Mouse (Mus musculus) hindbrain, embryonic 12.5 days (tissue): ENCODE measurements around the gene Chst12. TPM values are rescaled to one million over a fixed set of nuclear protein-coding genes. Genes with fewer than 3 reads are reported as not detected.

ENCODE experiments used
- ATAC-seq: fragments of 200-750 bp; cut with Nextera tagmentation; 2 replicates; pipeline ENCODE4 v1.8.0; 2017; ENCODE audit warnings: moderate TSS enrichment; ENCODE audit not compliant: low FRiP score
- H3K27ac ChIP-seq: fragments of 300-500 bp; sonication (generic); 2 replicates; pipeline ENCODE4 v1.5.1; 2016; ENCODE audit warnings: mild to moderate bottlenecking
- H3K27me3 ChIP-seq: fragments of 300-500 bp; sonication (generic); 2 replicates; pipeline ENCODE4 v1.6.1; 2016; ENCODE audit warnings: mild to moderate bottlenecking
- H3K36me3 ChIP-seq: fragments of 300-500 bp; sonication (generic); 2 replicates; pipeline ENCODE4 v1.6.1; 2016; ENCODE audit warnings: mild to moderate bottlenecking
- H3K4me1 ChIP-seq: fragments of 300-500 bp; sonication (generic); 2 replicates; pipeline ENCODE4 v1.6.1; 2016
- H3K4me2 ChIP-seq: fragments of 300-500 bp; sonication (generic); replicated peaks from 2 replicates; pipeline ENCODE4 v1.6.1; 2016; ENCODE audit warnings: mild to moderate bottlenecking
- H3K4me3 ChIP-seq: fragments of 300-500 bp; sonication (generic); 2 replicates; pipeline ENCODE4 v1.5.1; 2016; ENCODE audit warnings: mild to moderate bottlenecking
- H3K9ac ChIP-seq: fragments of 300-500 bp; sonication (generic); 2 replicates; pipeline ENCODE4 v1.6.1; 2016; ENCODE audit warnings: mild to moderate bottlenecking, moderate library complexity
- H3K9me3 ChIP-seq: fragments of 300-500 bp; sonication (generic); replicated peaks from 2 replicates; pipeline ENCODE4 v1.6.1; 2016; ENCODE audit warnings: mild to moderate bottlenecking
- WGBS: fragments of 180-500 bp; shearing (Covaris S2); methylation state at CpG from one replicate; pipeline ENCODE4 v1.1.7; 2016; 5-methylcytosine and 5-hydroxymethylcytosine counted together
- polyA plus RNA-seq: library from polyadenylated mRNA; unstranded; fragments of >200 nt; fragmentation: Nextera tagmentation; extraction: Ambion mirVana; gene quantifications from 2 replicates; pipeline ENCODE4 v1.2.1, GENCODE M21; 2016

Gene Chst12
- polyA plus RNA-seq, 1 experiment from 2014 or later: 16.1 TPM

GRCm38 (mm10) chr5:140566271-140566670 lies 60.9 kb downstream of the Chst12 start:
- no peak overlapping the region for H3K9ac ChIP-seq
- no peak overlapping the region for H3K4me2 ChIP-seq
- no peak overlapping the region for H3K27ac ChIP-seq
- no peaks in the 10 kb centered on the region for H3K9me3 ChIP-seq
- WGBS: 48% methylated on average over 4 of the region's 4 CpGs
- no peak for ATAC-seq
- 0 out of 2 replicates have a peak, but pooled peaks cover 2% of the 10 kb centered on the region for H3K27me3 ChIP-seq
- no peaks in the 10 kb centered on the region for H3K36me3 ChIP-seq
- H3K4me3 ChIP-seq: no peak overlapping the region
- H3K4me1 ChIP-seq: peaks cover 22% of the 10 kb centered on the region

GRCm38 (mm10) chr5:140567321-140567720 lies 62.0 kb downstream of the Chst12 start:
- Histone ChIP-seq H3K9me3 (no peaks in the 10 kb centered on the region), H3K36me3 (no peaks in the 10 kb centered on the region), H3K27me3 (0 out of 2 replicates have a peak, but pooled peaks cover 2% of the 10 kb centered on the region), H3K4me3 (no peak overlapping the region), H3K4me1 (peaks cover 26% of the 10 kb centered on the region), H3K27ac (no peak overlapping the region), H3K9ac (no peak overlapping the region), H3K4me2 (no peak overlapping the region)
- ATAC-seq: no peak
- 62% methylated on average over 11 of the region's 11 CpGs for WGBS

GRCm38 (mm10) chr5:140567751-140568150 lies 62.4 kb downstream of the Chst12 start:
- ATAC-seq: no peak
- H3K36me3 ChIP-seq: no peaks in the 10 kb centered on the region
- no peak overlapping the region for H3K4me3 ChIP-seq
- H3K27ac ChIP-seq: no peak overlapping the region
- H3K4me1 ChIP-seq: peaks cover 26% of the 10 kb centered on the region
- H3K4me2 ChIP-seq: no peak overlapping the region
- 87% methylated on average over 5 of the region's 5 CpGs for WGBS
- no peak overlapping the region for H3K9ac ChIP-seq
- no peaks in the 10 kb centered on the region for H3K9me3 ChIP-seq
- H3K27me3 ChIP-seq: 0 out of 2 replicates have a peak, but pooled peaks cover 2% of the 10 kb centered on the region

DNA sequence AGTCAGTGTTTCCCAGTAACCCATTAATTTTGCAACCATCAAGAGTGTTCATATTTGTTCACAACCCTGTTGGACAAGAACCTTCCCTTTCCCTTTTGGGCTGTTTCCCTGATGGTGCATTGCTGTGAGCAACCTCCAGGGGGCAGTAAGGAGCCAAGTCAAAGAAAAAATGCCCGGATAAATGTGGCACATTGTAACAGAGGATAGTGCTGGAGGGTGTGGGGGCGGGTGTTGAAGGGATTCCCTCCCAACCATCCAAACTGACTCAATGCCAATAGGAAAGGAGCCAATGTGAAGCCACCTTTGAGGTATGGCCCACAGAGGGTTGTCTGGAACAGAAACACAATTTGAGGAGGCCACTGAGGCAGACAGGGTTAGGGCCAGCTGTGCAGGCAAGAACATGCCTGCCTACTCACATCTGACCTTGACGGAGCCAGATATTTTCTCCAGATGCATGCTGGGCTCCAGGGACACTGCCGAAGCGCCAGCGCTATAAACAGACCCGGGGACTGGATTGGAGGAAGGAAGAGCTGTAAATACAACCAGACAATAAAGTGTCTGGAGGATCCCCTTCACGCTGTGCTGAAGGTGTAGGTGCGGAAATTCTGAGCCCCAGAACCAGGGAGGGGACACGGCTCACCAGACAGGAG lies 63.1 kb downstream of the Chst12 start:
- Histone ChIP-seq H3K9ac (no peak overlapping the region), H3K36me3 (no peaks in the 10 kb centered on the region), H3K9me3 (no peaks in the 10 kb centered on the region), H3K4me1 (peaks cover 26% of the 10 kb centered on the region), H3K27me3 (0 out of 2 replicates have a peak, but pooled peaks cover 2% of the 10 kb centered on the region), H3K27ac (peak overlapping the region; percentile 17; the same call in 1 of the 2 replicates), H3K4me3 (no peak overlapping the region), H3K4me2 (no peak overlapping the region)
- WGBS: 52% methylated on average over 10 of the region's 10 CpGs
- ATAC-seq: 0 out of 2 replicates have a peak, but pooled peaks have one; percentile 17

- Histone ChIP-seq H3K27ac (no peak overlapping the region), H3K27me3 (0 out of 2 replicates have a peak, but pooled peaks cover 2% of the 10 kb centered on the region), H3K9ac (no peak overlapping the region), H3K4me1 (peaks cover 26% of the 10 kb centered on the region), H3K4me3 (no peak overlapping the region), H3K36me3 (no peaks in the 10 kb centered on the region), H3K4me2 (no peak overlapping the region), H3K9me3 (no peaks in the 10 kb centered on the region)
- WGBS: 89% methylated on average over 16 of the region's 16 CpGs
- no peak for ATAC-seq
Measured at GRCm38 (mm10) chr5:140569032-140569595, 63.8 kb downstream of the Chst12 start.

DNA sequence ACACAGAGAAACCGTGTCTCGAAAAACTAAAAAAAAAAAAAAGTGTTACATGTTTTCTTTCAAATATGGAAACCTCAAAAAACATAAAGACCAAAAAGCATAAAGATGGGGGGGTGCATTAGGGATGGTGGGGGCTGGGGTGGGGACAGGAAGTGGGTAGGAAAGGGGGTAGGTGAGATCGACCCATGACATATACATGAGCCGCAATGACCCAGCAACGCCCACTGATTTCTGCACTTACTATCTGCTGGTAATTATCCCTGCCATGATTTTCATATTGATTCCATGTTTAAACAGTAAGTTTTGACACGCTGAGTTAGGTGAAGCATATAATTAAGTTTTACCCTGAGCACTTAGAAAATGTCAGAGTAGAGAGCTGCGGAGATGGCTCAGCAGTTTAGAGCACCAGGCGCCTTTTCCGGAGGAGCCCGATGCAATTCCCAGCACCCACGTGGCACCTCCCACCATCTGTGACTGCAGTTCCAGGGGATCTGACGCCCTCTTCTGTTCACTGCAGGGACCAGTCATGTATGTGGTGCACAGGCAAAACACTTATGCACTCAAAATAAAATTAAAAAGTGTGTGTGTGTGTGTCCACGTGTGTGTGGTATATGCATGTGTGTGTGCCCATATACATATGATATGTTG lies 65.0 kb downstream of the Chst12 start:
- H3K27me3 ChIP-seq: no peaks in the 10 kb centered on the region
- 93% methylated on average over 13 of the region's 13 CpGs for WGBS
- no peaks in the 10 kb centered on the region for H3K36me3 ChIP-seq
- no peak overlapping the region for H3K4me2 ChIP-seq
- no peak overlapping the region for H3K9ac ChIP-seq
- no peak for ATAC-seq
- no peaks in the 10 kb centered on the region for H3K9me3 ChIP-seq
- peaks cover 21% of the 10 kb centered on the region for H3K4me1 ChIP-seq
- no peak overlapping the region for H3K27ac ChIP-seq
- H3K4me3 ChIP-seq: no peak overlapping the region

GRCm38 (mm10) chr5:140571201-140571600 lies 65.9 kb downstream of the Chst12 start:
- WGBS: 45% methylated on average over 4 of the region's 4 CpGs
- Histone ChIP-seq H3K27ac (no peak overlapping the region), H3K4me3 (no peak overlapping the region), H3K4me2 (no peak overlapping the region), H3K9ac (no peak overlapping the region), H3K4me1 (peaks cover 13% of the 10 kb centered on the region), H3K27me3 (no peaks in the 10 kb centered on the region), H3K36me3 (no peaks in the 10 kb centered on the region), H3K9me3 (no peaks in the 10 kb centered on the region)
- ATAC-seq: no peak

DNA sequence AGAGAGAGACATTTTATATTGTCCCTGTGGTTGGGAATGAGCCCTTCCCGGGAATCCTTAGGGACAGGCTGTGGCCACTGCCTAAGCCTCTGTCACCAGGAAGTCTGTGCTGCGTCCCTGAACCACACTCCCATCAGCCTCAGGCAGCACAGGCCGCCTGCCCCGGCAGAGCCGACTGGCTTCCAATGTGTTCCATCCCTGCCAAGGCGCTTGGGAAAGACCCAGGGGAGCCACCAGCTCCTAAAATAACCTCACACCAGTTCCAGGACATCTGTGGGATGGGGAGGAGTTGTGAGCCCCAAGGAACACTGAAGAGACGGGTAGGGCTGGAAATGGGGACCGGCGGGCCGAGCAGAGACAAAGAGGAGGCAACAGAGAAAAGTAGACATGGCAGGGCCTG lies 66.3 kb downstream of the Chst12 start:
- Histone ChIP-seq H3K36me3 (no peaks in the 10 kb centered on the region), H3K27ac (0 out of 2 replicates have a peak overlapping the region, but pooled peaks have one; percentile 4), H3K27me3 (no peaks in the 10 kb centered on the region), H3K9ac (no peak overlapping the region), H3K9me3 (no peaks in the 10 kb centered on the region), H3K4me3 (no peak overlapping the region), H3K4me2 (no peak overlapping the region), H3K4me1 (peaks cover 13% of the 10 kb centered on the region)
- ATAC-seq: no peak
- 53% methylated on average over 10 of the region's 10 CpGs for WGBS

DNA sequence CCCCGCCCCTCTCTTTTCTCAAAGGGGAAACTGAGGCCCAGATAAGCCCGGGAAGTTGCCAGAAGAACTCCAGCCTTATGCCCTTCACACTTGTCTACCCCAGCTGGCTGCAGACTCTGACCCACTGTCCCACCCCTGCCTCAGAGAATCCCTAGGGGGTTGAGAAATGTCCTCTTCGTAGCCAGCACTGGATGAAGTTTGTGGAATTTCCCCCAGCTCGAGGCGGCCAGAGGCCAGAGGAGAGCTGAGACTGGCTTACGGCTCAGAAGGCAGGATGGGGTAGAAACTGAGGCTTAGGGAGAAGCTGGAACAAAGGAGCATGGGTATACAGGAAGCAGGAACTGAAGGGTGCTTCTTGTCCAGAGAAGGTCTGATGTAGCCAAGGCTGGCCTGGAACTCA lies 67.3 kb downstream of the Chst12 start:
- 70% methylated on average over 6 of the region's 6 CpGs for WGBS
- Histone ChIP-seq H3K27me3 (no peaks in the 10 kb centered on the region), H3K36me3 (no peaks in the 10 kb centered on the region), H3K9ac (no peak overlapping the region), H3K4me3 (no peak overlapping the region), H3K9me3 (no peaks in the 10 kb centered on the region), H3K27ac (no peak overlapping the region), H3K4me2 (no peak overlapping the region), H3K4me1 (peaks cover 9% of the 10 kb centered on the region)
- no peak for ATAC-seq

Other genes starting within 250 kb of the Chst12 start
- gene Mad1l1, start 184.0 kb upstream of the Chst12 start, polyA plus RNA-seq: 39.9 and 44.8 TPM in 2 replicates
- gene Nudt1, start 183.9 kb upstream of the Chst12 start, polyA plus RNA-seq: 31.1 and 32.1 TPM in 2 replicates
- 18.9 and 20.9 TPM in 2 replicates for gene Mrm2, start 173.7 kb upstream of the Chst12 start, polyA plus RNA-seq
- 21.1 and 22.1 TPM in 2 replicates for gene Snx8, start 116.3 kb upstream of the Chst12 start, polyA plus RNA-seq
- gene Eif3b, start 86.2 kb upstream of the Chst12 start, polyA plus RNA-seq: 155 and 162 TPM in 2 replicates
- gene Gm4869, start 59.9 kb upstream of the Chst12 start, polyA plus RNA-seq: not detected in 2 replicates
- gene Grifin, start 59.5 kb downstream of the Chst12 start, polyA plus RNA-seq: not detected in 2 replicates
- gene Lfng, start 101.8 kb downstream of the Chst12 start, polyA plus RNA-seq: 23.8 and 27.6 TPM in 2 replicates
- 83.7 and 98.3 TPM in 2 replicates for gene Ttyh3, start 143.5 kb downstream of the Chst12 start, polyA plus RNA-seq
- gene Iqce, start 196.8 kb downstream of the Chst12 start, polyA plus RNA-seq: 31.3 and 31.7 TPM in 2 replicates
- 22.8 and 25.7 TPM in 2 replicates for gene Brat1, start 199.5 kb downstream of the Chst12 start, polyA plus RNA-seq
- gene Amz1, start 218.6 kb downstream of the Chst12 start, polyA plus RNA-seq: 1.8 and 2.1 TPM in 2 replicates